Mouse (Mus musculus): ENCODE results near the gene Gm10961. TPM values are rescaled to one million over a fixed set of nuclear protein-coding genes. Genes with fewer than 3 reads are reported as not detected.

Gm10961 gene
- polyA plus RNA-seq, 1 experiment from 2014 or later = not detected

DNA sequence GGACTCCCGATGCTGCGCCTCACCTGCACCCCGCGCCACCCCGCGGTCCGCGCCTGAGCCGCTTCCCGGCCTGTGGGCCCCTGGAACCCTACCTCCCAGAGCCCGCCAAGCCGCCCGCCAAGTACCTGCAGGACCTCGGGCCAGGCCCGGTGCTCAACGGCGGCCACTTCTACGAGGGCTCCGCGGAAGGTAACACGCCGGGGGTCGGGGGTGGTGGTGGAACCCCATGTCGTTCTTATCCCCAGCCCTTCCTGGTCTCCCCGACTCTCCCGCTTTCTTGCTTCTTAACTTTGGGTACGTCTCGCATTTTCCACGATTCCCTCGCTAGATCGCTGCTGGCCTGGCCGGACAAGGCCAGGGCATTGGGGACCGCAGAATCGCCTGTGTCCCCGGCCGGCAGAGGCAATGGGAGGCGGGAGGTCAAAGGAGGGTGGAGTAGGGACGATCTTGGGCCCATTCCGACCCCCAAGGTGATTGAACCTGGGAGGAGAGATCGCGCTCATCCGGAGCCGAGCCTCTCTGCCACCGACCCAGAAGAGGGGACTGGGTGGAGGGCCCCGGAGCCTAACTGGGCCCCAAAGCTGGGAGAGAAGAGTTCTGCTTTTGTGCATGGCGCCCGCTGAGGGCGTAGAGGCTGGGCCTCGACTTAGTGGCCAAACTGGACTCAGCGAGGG is 35.7 kb upstream of the Gm10961 start:
- Histone ChIP-seq H3K27ac (ENCODE audit: low read length) (no peak overlapping the region), H3K9me3 (ENCODE audit: control insufficient read depth, low read length) (no peaks in the 10 kb centered on the region), H3K36me3 (ENCODE audit: control insufficient read depth, insufficient read depth, low read length) (no peaks in the 10 kb centered on the region), H3K4me2 (ENCODE audit: low read depth, low read length) (peak overlapping the region; percentile 58), H3K27me3 (ENCODE audit: control insufficient read depth, insufficient read depth, low read depth, low read length) (peaks cover 87% of the 10 kb centered on the region), H3K4me1 (replicated peaks; ENCODE audit: control insufficient read depth, insufficient read depth, low read length) (peaks cover 12% of the 10 kb centered on the region; the same call in 1 of the 2 replicates), H3K4me3 (ENCODE audit: low read length) (peak overlapping the region; percentile 40), H3K9ac (ENCODE audit: low read length) (0 out of 2 replicates have a peak overlapping the region, but pooled peaks have one; percentile 23)
- peak; percentile 32; the same call in 1 of the 2 replicates for ATAC-seq (ENCODE audit: low read depth)
- whole genome bisulfite sequencing = under 1% methylated on average over 48 of the region's 50 CpGs

DNA sequence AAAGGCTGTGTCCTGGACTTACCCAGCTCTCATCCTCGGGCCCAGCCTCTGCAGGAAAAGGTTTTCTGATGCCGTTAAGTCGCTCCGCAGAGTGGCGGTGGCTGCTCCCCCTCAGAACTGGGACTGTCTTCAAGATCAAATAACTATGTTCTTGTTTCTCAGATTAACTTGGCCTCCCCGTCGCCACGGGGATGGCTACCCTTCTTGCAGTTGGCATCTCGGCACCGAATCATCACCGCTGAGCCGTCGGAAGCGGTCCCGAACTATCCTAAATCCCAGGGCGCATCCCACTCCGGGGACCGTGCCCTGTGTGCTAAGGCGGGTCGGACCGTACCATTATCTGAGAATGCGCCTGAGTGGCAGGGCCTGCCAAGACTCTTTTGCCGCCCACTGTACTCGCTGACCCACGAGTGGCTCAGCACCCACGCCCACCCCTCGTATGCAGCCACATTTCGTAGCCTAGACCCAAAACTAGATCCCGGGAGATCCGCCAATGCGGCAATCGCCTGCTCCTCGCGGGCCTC is 35.1 kb upstream of the Gm10961 start:
- Histone ChIP-seq H3K4me2 (ENCODE audit: low read depth, low read length) (no peak overlapping the region), H3K36me3 (ENCODE audit: control insufficient read depth, insufficient read depth, low read length) (no peaks in the 10 kb centered on the region), H3K9ac (ENCODE audit: low read length) (no peak overlapping the region), H3K4me3 (ENCODE audit: low read length) (peak overlapping the region; percentile 40; the same call in 1 of the 2 replicates), H3K4me1 (replicated peaks; ENCODE audit: control insufficient read depth, insufficient read depth, low read length) (peaks cover 12% of the 10 kb centered on the region; the same call in 1 of the 2 replicates), H3K27ac (ENCODE audit: low read length) (no peak overlapping the region), H3K27me3 (ENCODE audit: control insufficient read depth, insufficient read depth, low read depth, low read length) (peaks cover 90% of the 10 kb centered on the region), H3K9me3 (ENCODE audit: control insufficient read depth, low read length) (no peaks in the 10 kb centered on the region)
- no peak for ATAC-seq (ENCODE audit: low read depth)
- 1% methylated on average over 34 of the region's 34 CpGs for WGBS

- H3K27ac ChIP-seq (ENCODE audit: low read length) = no peak overlapping the region
- H3K27me3 ChIP-seq (ENCODE audit: control insufficient read depth, insufficient read depth, low read depth, low read length) = peaks cover 92% of the 10 kb centered on the region
- H3K4me1 ChIP-seq (replicated peaks; ENCODE audit: control insufficient read depth, insufficient read depth, low read length) = peaks cover 12% of the 10 kb centered on the region; the same call in 1 of the 2 replicates
- H3K36me3 ChIP-seq (ENCODE audit: control insufficient read depth, insufficient read depth, low read length) = no peaks in the 10 kb centered on the region
- H3K4me2 ChIP-seq (ENCODE audit: low read depth, low read length) = no peak overlapping the region
- H3K9ac ChIP-seq (ENCODE audit: low read length) = no peak overlapping the region
- no peaks in the 10 kb centered on the region for H3K9me3 ChIP-seq (ENCODE audit: control insufficient read depth, low read length)
- H3K4me3 ChIP-seq (ENCODE audit: low read length) = no peak overlapping the region
- under 1% methylated on average over 26 of the region's 26 CpGs for WGBS
- ATAC-seq (ENCODE audit: low read depth) = no peak; the same call in 1 of the 2 replicates
Observed at GRCm38 (mm10) chr3:107596559-107596958, 34.6 kb upstream of the Gm10961 start.

- no peak for ATAC-seq (ENCODE audit: low read depth)
- peaks cover 91% of the 10 kb centered on the region for H3K27me3 ChIP-seq (ENCODE audit: control insufficient read depth, insufficient read depth, low read depth, low read length)
- H3K27ac ChIP-seq (ENCODE audit: low read length) = no peak overlapping the region
- 1% methylated on average over 21 of the region's 24 CpGs for WGBS
- no peaks in the 10 kb centered on the region for H3K36me3 ChIP-seq (ENCODE audit: control insufficient read depth, insufficient read depth, low read length)
- H3K9ac ChIP-seq (ENCODE audit: low read length) = no peak overlapping the region
- H3K4me2 ChIP-seq (ENCODE audit: low read depth, low read length) = no peak overlapping the region
- no peak overlapping the region for H3K4me3 ChIP-seq (ENCODE audit: low read length)
- H3K4me1 ChIP-seq (replicated peaks; ENCODE audit: control insufficient read depth, insufficient read depth, low read length) = peaks cover 12% of the 10 kb centered on the region; the same call in 1 of the 2 replicates
- H3K9me3 ChIP-seq (ENCODE audit: control insufficient read depth, low read length) = no peaks in the 10 kb centered on the region
Observed at GRCm38 (mm10) chr3:107597134-107597533, 34.0 kb upstream of the Gm10961 start.

GRCm38 (mm10) chr3:107597586-107598389 is 33.3 kb upstream of the Gm10961 start:
- Histone ChIP-seq H3K36me3 (ENCODE audit: control insufficient read depth, insufficient read depth, low read length) (no peaks in the 10 kb centered on the region), H3K27me3 (ENCODE audit: control insufficient read depth, insufficient read depth, low read depth, low read length) (peaks cover 85% of the 10 kb centered on the region), H3K27ac (ENCODE audit: low read length) (no peak overlapping the region), H3K4me1 (replicated peaks; ENCODE audit: control insufficient read depth, insufficient read depth, low read length) (peaks cover 12% of the 10 kb centered on the region; the same call in 1 of the 2 replicates), H3K4me2 (ENCODE audit: low read depth, low read length) (no peak overlapping the region), H3K4me3 (ENCODE audit: low read length) (no peak overlapping the region), H3K9me3 (ENCODE audit: control insufficient read depth, low read length) (no peaks in the 10 kb centered on the region), H3K9ac (ENCODE audit: low read length) (no peak overlapping the region)
- no peak for ATAC-seq (ENCODE audit: low read depth)
- WGBS = 8% methylated on average over 22 of the region's 22 CpGs

- Histone ChIP-seq H3K9me3 (ENCODE audit: control insufficient read depth, low read length) (no peaks in the 10 kb centered on the region), H3K4me3 (ENCODE audit: low read length) (no peak overlapping the region), H3K9ac (ENCODE audit: low read length) (no peak overlapping the region), H3K27me3 (ENCODE audit: control insufficient read depth, insufficient read depth, low read depth, low read length) (peaks cover 61% of the 10 kb centered on the region), H3K36me3 (ENCODE audit: control insufficient read depth, insufficient read depth, low read length) (no peaks in the 10 kb centered on the region), H3K27ac (ENCODE audit: low read length) (no peak overlapping the region), H3K4me2 (ENCODE audit: low read depth, low read length) (no peak overlapping the region), H3K4me1 (replicated peaks; ENCODE audit: control insufficient read depth, insufficient read depth, low read length) (peaks cover 8% of the 10 kb centered on the region; the same call in 1 of the 2 replicates)
- no peak for ATAC-seq (ENCODE audit: low read depth)
- WGBS = 46% methylated on average over 6 of the region's 6 CpGs
Observed at GRCm38 (mm10) chr3:107600127-107600526, 31.0 kb upstream of the Gm10961 start.

GRCm38 (mm10) chr3:107605304-107605703 is 25.8 kb upstream of the Gm10961 start:
- Histone ChIP-seq H3K27me3 (ENCODE audit: control insufficient read depth, insufficient read depth, low read depth, low read length) (peaks cover 11% of the 10 kb centered on the region; the same call in 1 of the 2 replicates), H3K4me3 (ENCODE audit: low read length) (no peak overlapping the region), H3K4me2 (ENCODE audit: low read depth, low read length) (no peak overlapping the region), H3K9ac (ENCODE audit: low read length) (no peak overlapping the region), H3K36me3 (ENCODE audit: control insufficient read depth, insufficient read depth, low read length) (no peaks in the 10 kb centered on the region), H3K27ac (ENCODE audit: low read length) (no peak overlapping the region), H3K9me3 (ENCODE audit: control insufficient read depth, low read length) (no peaks in the 10 kb centered on the region), H3K4me1 (replicated peaks; ENCODE audit: control insufficient read depth, insufficient read depth, low read length) (no peaks in the 10 kb centered on the region)
- ATAC-seq (ENCODE audit: low read depth) = 0 out of 2 replicates have a peak, but pooled peaks have one; percentile 39
- WGBS = 3% methylated on average over 4 of the region's 4 CpGs

DNA sequence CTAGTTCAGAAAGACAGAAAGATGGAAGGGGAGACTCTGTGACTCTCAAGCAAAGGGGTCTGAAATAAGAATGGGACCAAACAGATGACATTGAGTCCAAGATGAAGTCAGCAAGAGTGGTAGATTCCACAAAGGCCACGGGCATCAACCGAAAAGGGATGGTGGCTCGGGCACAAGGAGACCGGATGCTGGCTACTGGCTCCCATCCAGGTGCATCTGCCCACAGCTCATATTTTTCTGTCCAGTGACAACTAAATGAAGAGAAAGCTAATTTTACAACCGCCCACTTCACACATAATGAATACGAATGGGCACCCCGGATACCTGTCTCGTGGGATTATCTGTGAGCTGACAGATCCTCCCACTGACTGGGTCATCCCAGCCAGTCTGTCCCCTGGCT is 23.9 kb upstream of the Gm10961 start:
- Histone ChIP-seq H3K4me3 (ENCODE audit: low read length) (no peak overlapping the region), H3K27ac (ENCODE audit: low read length) (no peak overlapping the region), H3K4me2 (ENCODE audit: low read depth, low read length) (no peak overlapping the region), H3K4me1 (replicated peaks; ENCODE audit: control insufficient read depth, insufficient read depth, low read length) (no peaks in the 10 kb centered on the region), H3K36me3 (ENCODE audit: control insufficient read depth, insufficient read depth, low read length) (peaks cover 5% of the 10 kb centered on the region; the same call in 1 of the 2 replicates), H3K9ac (ENCODE audit: low read length) (no peak overlapping the region), H3K9me3 (ENCODE audit: control insufficient read depth, low read length) (no peaks in the 10 kb centered on the region), H3K27me3 (ENCODE audit: control insufficient read depth, insufficient read depth, low read depth, low read length) (no peaks in the 10 kb centered on the region)
- WGBS = 65% methylated on average over 8 of the region's 8 CpGs
- no peak for ATAC-seq (ENCODE audit: low read depth)

DNA sequence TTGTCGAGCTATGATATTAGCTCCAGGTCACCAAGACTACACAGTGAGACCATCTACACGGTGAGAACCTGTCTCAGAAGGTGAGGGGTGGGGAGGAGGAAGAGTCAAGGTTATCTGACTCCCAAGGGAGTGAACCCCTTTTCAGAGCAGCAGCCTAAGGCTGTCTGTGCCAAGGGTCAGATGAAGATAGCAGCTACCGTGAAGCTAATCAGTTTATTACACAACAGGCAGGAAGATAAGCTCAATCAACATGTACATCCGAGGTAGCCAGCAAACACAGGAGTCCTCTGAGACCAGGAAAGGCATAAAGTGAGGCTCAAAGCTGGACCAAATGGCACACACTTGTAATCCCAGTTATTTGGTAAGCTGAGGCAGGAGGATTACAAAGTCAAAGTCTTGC is 22.3 kb upstream of the Gm10961 start:
- Histone ChIP-seq H3K9ac (ENCODE audit: low read length) (no peak overlapping the region), H3K9me3 (ENCODE audit: control insufficient read depth, low read length) (no peaks in the 10 kb centered on the region), H3K36me3 (ENCODE audit: control insufficient read depth, insufficient read depth, low read length) (peaks cover 21% of the 10 kb centered on the region), H3K27ac (ENCODE audit: low read length) (no peak overlapping the region), H3K4me2 (ENCODE audit: low read depth, low read length) (no peak overlapping the region), H3K4me3 (ENCODE audit: low read length) (no peak overlapping the region), H3K4me1 (replicated peaks; ENCODE audit: control insufficient read depth, insufficient read depth, low read length) (no peaks in the 10 kb centered on the region), H3K27me3 (ENCODE audit: control insufficient read depth, insufficient read depth, low read depth, low read length) (no peaks in the 10 kb centered on the region)
- no peak for ATAC-seq (ENCODE audit: low read depth)
- WGBS = 48% methylated on average over 4 of the region's 4 CpGs

Data from lung, embryonic 16.5 days (tissue).